Mouse (Mus musculus): ENCODE measurements around the gene Mrgprh. TPM values are rescaled to one million over a fixed set of nuclear protein-coding genes. Genes with fewer than 3 reads are reported as not detected.

Gene Mrgprh
- total and polyA plus RNA-seq, 2 experiments from 2014 or later, result not detected

DNA sequence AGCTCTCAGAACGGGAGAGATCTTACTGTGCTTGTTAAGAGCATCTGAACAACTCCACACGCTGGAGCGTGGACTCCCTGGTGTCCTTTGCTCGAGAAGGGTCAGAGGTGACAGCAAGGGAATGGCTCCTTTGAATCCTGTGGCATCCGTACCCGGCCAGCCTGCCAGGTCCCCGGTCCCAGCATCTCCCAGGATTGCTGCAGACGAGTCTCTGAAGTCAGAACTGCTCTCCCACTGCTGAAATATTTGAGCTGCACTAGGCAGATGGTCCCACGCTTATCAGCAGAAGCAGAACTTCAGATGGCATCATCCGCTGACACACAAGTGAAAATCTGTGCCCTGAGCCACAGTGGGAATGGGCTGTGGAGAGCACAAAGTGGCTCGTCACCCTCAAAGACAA is 24.1 kb upstream of the Mrgprh start:
- ATAC-seq (peak; percentile 44), DNase-seq (peak; percentile 55)
- no peak overlapping the region for H3K4me3 ChIP-seq (ENCODE audit: low read depth, low read length)
- no peak for TF ChIP-seq CTCF (IDR thresholded peaks at IDR 0.05; ENCODE audit: low read depth)
- no peak overlapping the region for H3K27ac ChIP-seq (ENCODE audit: low read depth, low read length)
- H3K27me3 ChIP-seq (ENCODE audit: insufficient read depth, low read length), result no peaks in the 10 kb centered on the region
- no peaks in the 10 kb centered on the region for H3K9me3 ChIP-seq (ENCODE audit: low read length)
- no peak overlapping the region for H3K9ac ChIP-seq
- no peaks in the 10 kb centered on the region for H3K4me1 ChIP-seq (ENCODE audit: insufficient read depth)
- 66% methylated on average over 11 of the region's 11 CpGs for WGBS
- H3K4me2 ChIP-seq (ENCODE audit: low read depth), result no peak overlapping the region
- H3K36me3 ChIP-seq (ENCODE audit: insufficient read depth), result no peaks in the 10 kb centered on the region

GRCm38 (mm10) chr17:12853821-12854220 is 22.0 kb upstream of the Mrgprh start:
- Histone ChIP-seq H3K4me2 (ENCODE audit: low read depth) (no peak overlapping the region), H3K9me3 (ENCODE audit: low read length) (no peaks in the 10 kb centered on the region), H3K9ac (no peak overlapping the region), H3K4me1 (ENCODE audit: insufficient read depth) (no peaks in the 10 kb centered on the region), H3K36me3 (ENCODE audit: insufficient read depth) (no peaks in the 10 kb centered on the region), H3K27me3 (ENCODE audit: insufficient read depth, low read length) (no peaks in the 10 kb centered on the region), H3K27ac (ENCODE audit: low read depth, low read length) (no peak overlapping the region), H3K4me3 (ENCODE audit: low read depth, low read length) (no peak overlapping the region)
- WGBS, result 56% methylated on average over 2 of the region's 2 CpGs
- ATAC-seq (no peak), DNase-seq (no peak)
- TF ChIP-seq CTCF (IDR thresholded peaks at IDR 0.05; ENCODE audit: low read depth), result no peak

DNA sequence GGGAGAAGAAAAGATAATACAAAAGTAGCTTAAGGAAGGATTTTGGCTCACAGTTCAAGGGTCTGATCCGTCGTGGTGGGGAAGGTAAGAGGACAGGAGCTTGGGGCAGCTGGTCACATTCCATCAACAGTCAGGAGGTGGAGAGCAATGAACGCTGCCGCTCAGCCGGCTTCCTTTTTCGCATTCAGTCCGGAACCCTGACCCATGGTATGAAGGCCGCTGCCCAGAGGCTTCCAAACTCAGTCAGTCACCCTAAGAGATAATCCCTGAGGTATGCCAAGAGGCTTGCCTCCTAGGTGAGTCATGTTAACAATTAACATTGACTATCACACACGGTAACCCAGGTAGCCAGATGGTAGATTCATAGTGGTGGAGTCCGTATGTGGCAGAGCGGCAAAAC is 21.4 kb upstream of the Mrgprh start:
- DNase-seq, result no peak
- H3K4me1 ChIP-seq (ENCODE audit: insufficient read depth), result no peaks in the 10 kb centered on the region
- no peak overlapping the region for H3K9ac ChIP-seq
- H3K4me3 ChIP-seq (ENCODE audit: low read depth, low read length), result no peak overlapping the region
- H3K4me2 ChIP-seq (ENCODE audit: low read depth), result no peak overlapping the region
- 89% methylated on average over 11 of the region's 11 CpGs for WGBS
- H3K27ac ChIP-seq (ENCODE audit: low read depth, low read length), result no peak overlapping the region
- no peaks in the 10 kb centered on the region for H3K27me3 ChIP-seq (ENCODE audit: insufficient read depth, low read length)
- no peak for ATAC-seq
- TF ChIP-seq CTCF (IDR thresholded peaks at IDR 0.05; ENCODE audit: low read depth), result no peak
- no peaks in the 10 kb centered on the region for H3K36me3 ChIP-seq (ENCODE audit: insufficient read depth)
- H3K9me3 ChIP-seq (ENCODE audit: low read length), result no peaks in the 10 kb centered on the region

DNA sequence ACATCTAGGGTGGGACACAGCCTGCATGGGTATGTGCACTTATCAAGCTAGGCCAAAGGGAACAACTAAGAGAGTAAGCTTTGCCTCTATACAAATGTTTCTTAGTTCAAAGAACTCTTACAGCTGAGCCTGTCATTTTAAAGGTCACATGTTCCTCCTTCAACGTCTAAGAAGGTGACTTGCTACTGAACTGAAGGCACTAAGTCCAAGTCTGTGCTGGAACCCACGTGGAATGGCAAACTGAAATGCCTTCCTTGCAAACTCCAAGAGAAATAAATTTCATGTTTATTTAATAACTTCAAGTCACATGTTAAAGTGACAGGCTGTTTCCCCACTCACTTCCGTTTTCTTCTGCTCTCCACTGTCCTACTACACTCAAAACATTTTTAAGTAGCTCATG is 18.4 kb upstream of the Mrgprh start:
- TF ChIP-seq CTCF (IDR thresholded peaks at IDR 0.05; ENCODE audit: low read depth), result no peak
- no peak overlapping the region for H3K9ac ChIP-seq
- no peak overlapping the region for H3K27ac ChIP-seq (ENCODE audit: low read depth, low read length)
- no peak for DNase-seq
- H3K4me1 ChIP-seq (ENCODE audit: insufficient read depth), result no peaks in the 10 kb centered on the region
- H3K4me3 ChIP-seq (ENCODE audit: low read depth, low read length), result no peak overlapping the region
- no peak overlapping the region for H3K4me2 ChIP-seq (ENCODE audit: low read depth)
- WGBS, result 50% methylated on average over 3 of the region's 3 CpGs
- no peak for ATAC-seq
- no peaks in the 10 kb centered on the region for H3K36me3 ChIP-seq (ENCODE audit: insufficient read depth)
- H3K9me3 ChIP-seq (ENCODE audit: low read length), result no peaks in the 10 kb centered on the region
- no peaks in the 10 kb centered on the region for H3K27me3 ChIP-seq (ENCODE audit: insufficient read depth, low read length)

DNA sequence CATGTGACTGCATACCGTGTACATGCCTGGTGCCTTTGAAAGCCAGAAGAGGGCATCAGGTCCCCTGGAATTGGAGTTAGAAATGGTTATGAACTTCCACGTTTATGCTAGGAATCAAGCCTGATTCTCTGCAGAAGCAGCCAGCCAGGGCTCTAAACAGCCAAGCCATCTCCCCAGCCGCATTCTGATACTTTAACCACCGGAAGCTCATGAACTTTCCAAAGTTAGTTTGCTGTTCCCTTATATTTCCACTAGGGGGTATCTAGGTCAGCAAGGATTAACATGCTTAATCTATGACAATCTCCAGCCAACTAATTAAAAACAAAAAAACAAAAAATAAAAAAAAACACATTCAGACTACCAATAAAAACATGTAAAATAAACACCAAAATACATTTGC is 17.8 kb upstream of the Mrgprh start:
- 45% methylated on average over 4 of the region's 4 CpGs for WGBS
- ATAC-seq (no peak), DNase-seq (no peak)

GRCm38 (mm10) chr17:12859006-12859520 is 16.8 kb upstream of the Mrgprh start:
- DNase-seq, result no peak
- no peak overlapping the region for H3K4me3 ChIP-seq (ENCODE audit: low read depth, low read length)
- no peak for TF ChIP-seq CTCF (IDR thresholded peaks at IDR 0.05; ENCODE audit: low read depth)
- no peaks in the 10 kb centered on the region for H3K9me3 ChIP-seq (ENCODE audit: low read length)
- no peak overlapping the region for H3K4me2 ChIP-seq (ENCODE audit: low read depth)
- no peak for ATAC-seq
- 80% methylated on average over 8 of the region's 8 CpGs for WGBS
- no peak overlapping the region for H3K9ac ChIP-seq
- H3K27ac ChIP-seq (ENCODE audit: low read depth, low read length), result no peak overlapping the region
- no peaks in the 10 kb centered on the region for H3K27me3 ChIP-seq (ENCODE audit: insufficient read depth, low read length)
- H3K4me1 ChIP-seq (ENCODE audit: insufficient read depth), result no peaks in the 10 kb centered on the region
- no peaks in the 10 kb centered on the region for H3K36me3 ChIP-seq (ENCODE audit: insufficient read depth)

More for the DNA sequence above, 17.8 kb upstream of the Mrgprh start:
- Histone ChIP-seq H3K9ac (no peak overlapping the region), H3K27me3 (ENCODE audit: insufficient read depth, low read length) (no peaks in the 10 kb centered on the region), H3K27ac (ENCODE audit: low read depth, low read length) (no peak overlapping the region), H3K36me3 (ENCODE audit: insufficient read depth) (no peaks in the 10 kb centered on the region), H3K9me3 (ENCODE audit: low read length) (no peaks in the 10 kb centered on the region), H3K4me1 (ENCODE audit: insufficient read depth) (no peaks in the 10 kb centered on the region), H3K4me3 (ENCODE audit: low read depth, low read length) (no peak overlapping the region), H3K4me2 (ENCODE audit: low read depth) (no peak overlapping the region)
- peak; percentile 36; the same call in 1 of the 2 replicates for TF ChIP-seq CTCF (IDR thresholded peaks at IDR 0.05; ENCODE audit: low read depth)

DNA sequence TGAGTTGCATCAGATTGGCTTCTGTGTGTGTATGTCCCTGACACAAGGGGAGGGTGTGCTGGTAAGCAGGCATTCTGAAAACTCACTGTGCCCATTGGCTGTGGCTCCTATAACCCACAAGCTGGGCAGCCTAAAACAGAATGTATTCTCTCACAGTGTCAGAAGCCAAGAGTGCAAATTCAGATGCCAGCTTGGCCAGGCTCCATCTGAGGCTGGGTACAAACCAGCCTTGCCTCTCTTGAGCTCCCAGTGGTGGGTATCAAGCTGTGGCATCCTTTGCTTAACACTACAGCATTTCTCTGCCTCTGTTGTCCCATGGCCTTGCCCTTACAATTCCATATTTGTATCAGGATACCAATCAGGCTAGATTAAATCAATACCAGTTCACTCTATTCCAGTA is 11.7 kb upstream of the Mrgprh start:
- Histone ChIP-seq H3K9ac (no peak overlapping the region), H3K27me3 (ENCODE audit: insufficient read depth, low read length) (no peaks in the 10 kb centered on the region), H3K9me3 (ENCODE audit: low read length) (no peaks in the 10 kb centered on the region)

More for the DNA sequence above, 11.7 kb upstream of the Mrgprh start:
- H3K27ac ChIP-seq (ENCODE audit: low read depth, low read length), result no peak overlapping the region
- no peak for DNase-seq
- ATAC-seq, result peak; percentile 56
- no peaks in the 10 kb centered on the region for H3K36me3 ChIP-seq (ENCODE audit: insufficient read depth)
- H3K4me1 ChIP-seq (ENCODE audit: insufficient read depth), result no peaks in the 10 kb centered on the region
- H3K4me3 ChIP-seq (ENCODE audit: low read depth, low read length), result no peak overlapping the region
- no peak overlapping the region for H3K4me2 ChIP-seq (ENCODE audit: low read depth)
- TF ChIP-seq CTCF (IDR thresholded peaks at IDR 0.05; ENCODE audit: low read depth), result no peak

All from forebrain, postnatal 0 days (tissue).